Mouse (Mus musculus): ENCODE results near the gene Ankrd40.

DNA sequence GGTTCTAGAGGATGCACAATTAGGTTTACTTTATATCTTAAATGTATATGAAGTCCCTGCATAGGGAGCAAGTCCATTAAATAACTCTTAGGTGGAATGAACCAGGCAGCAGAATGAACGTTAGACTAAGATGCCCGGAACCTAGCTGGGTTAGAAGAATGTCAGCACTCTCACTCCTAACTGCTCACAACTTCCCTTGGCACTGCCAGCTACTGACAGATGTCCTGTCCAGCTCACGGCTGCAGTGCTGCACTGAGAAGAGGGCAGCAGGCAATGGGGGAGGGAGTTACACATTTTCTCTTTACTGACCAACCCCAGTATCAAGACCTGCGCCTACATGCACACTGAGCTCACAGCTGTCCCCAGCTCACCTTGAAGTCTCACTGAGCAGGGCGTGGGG is 40.7 kb upstream of the Ankrd40 start:
- TF ChIP-seq CTCF (IDR thresholded peaks at IDR 0.05; ENCODE audit: borderline replicate concordance, insufficient read depth, low read length), result no peak
- TF ChIP-seq POLR2A (IDR thresholded peaks at IDR 0.05; ENCODE audit: low read depth, low read length), result no peak
